Mouse (Mus musculus) intestine, postnatal 0 days (tissue): ENCODE results near the gene Tmtc3. TPM values are rescaled to one million over a fixed set of nuclear protein-coding genes. Genes with fewer than 3 reads are reported as not detected.
A peak's percentile ranks its signal among the peaks of the same experiment; 100 is the strongest.

Source experiments
- ATAC-seq: fragments of 200-750 bp; cut with Nextera tagmentation; 2 replicates; pipeline ENCODE4 v1.8.0; 2017; ENCODE audit warnings: mild to moderate bottlenecking, moderate TSS enrichment, moderate library complexity
- H3K27ac ChIP-seq: fragments of 300-500 bp; sonication (generic); 2 replicates; pipeline ENCODE4 v1.5.1; 2014; ENCODE audit warnings: mild to moderate bottlenecking, low read depth, low read length, moderate library complexity
- H3K27me3 ChIP-seq: fragments of 300-500 bp; sonication (generic); replicated peaks from 2 replicates; pipeline ENCODE4 v1.6.1; 2014; ENCODE audit warnings: low read length, mixed read lengths; ENCODE audit not compliant: control insufficient read depth, insufficient read depth
- H3K36me3 ChIP-seq: fragments of 300-500 bp; sonication (generic); 2 replicates; pipeline ENCODE4 v1.6.1; 2014; ENCODE audit warnings: mild to moderate bottlenecking, moderate library complexity; ENCODE audit not compliant: control insufficient read depth, insufficient read depth
- H3K4me1 ChIP-seq: fragments of 300-500 bp; sonication (generic); replicated peaks from 2 replicates; pipeline ENCODE4 v1.6.1; 2014; ENCODE audit warnings: antibody characterized with exemption, low read length, mixed read lengths; ENCODE audit not compliant: control insufficient read depth, insufficient read depth
- H3K4me2 ChIP-seq: fragments of 300-500 bp; sonication (generic); replicated peaks from 2 replicates; pipeline ENCODE4 v1.6.1; 2014; ENCODE audit warnings: low read depth, mild to moderate bottlenecking, moderate library complexity
- H3K4me3 ChIP-seq: fragments of 300-500 bp; sonication (generic); 2 replicates; pipeline ENCODE4 v1.5.1; 2014; ENCODE audit warnings: low read depth, low read length
- H3K9ac ChIP-seq: fragments of 300-500 bp; sonication (generic); 2 replicates; pipeline ENCODE4 v1.6.1; 2014; ENCODE audit warnings: mild to moderate bottlenecking, low read depth, low read length
- H3K9me3 ChIP-seq: fragments of 300-500 bp; sonication (generic); 2 replicates; pipeline ENCODE4 v1.6.1; 2016; ENCODE audit warnings: mixed run types; ENCODE audit not compliant: control insufficient read depth
- CTCF ChIP-seq: sonication (generic); IDR thresholded peaks from 2 replicates; pipeline ENCODE4 v1.5.1; 2016; ENCODE audit warnings: low read depth, mild to moderate bottlenecking, control low read depth, antibody characterized with exemption, moderate library complexity
- WGBS: fragments of 180-500 bp; shearing (Covaris S2); extraction: QIAGEN DNeasy Blood & Tissue Kit; methylation state at CpG from one replicate; pipeline ENCODE4 v1.1.7; 2014; 5-methylcytosine and 5-hydroxymethylcytosine counted together
- polyA plus RNA-seq: library from polyadenylated mRNA; unstranded; fragments of >200 nt; fragmentation: Nextera tagmentation; extraction: Ambion mirVana; gene quantifications from 2 replicates; pipeline ENCODE4 v1.2.1, GENCODE M21; 2015

The Tmtc3 gene
- polyA plus RNA-seq, 1 experiment from 2014 or later, result 4.5 TPM

DNA sequence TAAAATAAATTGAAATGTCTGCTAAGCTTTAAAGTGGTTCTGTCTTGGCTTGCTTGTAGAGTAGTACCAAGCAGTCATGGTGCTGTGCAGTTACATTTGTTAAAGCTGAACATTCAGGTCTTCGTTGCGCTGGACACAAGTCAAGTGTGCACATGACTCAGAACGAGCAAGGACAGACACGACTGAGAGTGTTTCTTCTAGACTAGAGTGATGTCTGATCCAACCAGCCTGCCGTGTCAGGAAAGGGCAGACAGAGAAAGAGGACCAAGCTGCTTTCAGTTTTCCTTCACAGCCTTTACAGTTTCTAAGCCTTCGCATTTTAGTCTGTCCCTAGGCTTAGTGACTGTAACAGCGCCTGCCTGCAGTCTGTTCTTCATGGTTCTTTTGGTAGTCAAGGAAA is 4.8 kb upstream of the Tmtc3 start:
- TF ChIP-seq CTCF, result no peak
- Histone ChIP-seq H3K27ac (no peak overlapping the region), H3K4me1 (no peaks in the 10 kb centered on the region), H3K36me3 (peaks cover 11% of the 10 kb centered on the region), H3K9ac (no peak overlapping the region), H3K4me2 (no peak overlapping the region), H3K9me3 (no peaks in the 10 kb centered on the region), H3K27me3 (no peaks in the 10 kb centered on the region), H3K4me3 (no peak overlapping the region)
- WGBS, result 88% methylated on average over 7 of the region's 7 CpGs
- ATAC-seq, result no peak

DNA sequence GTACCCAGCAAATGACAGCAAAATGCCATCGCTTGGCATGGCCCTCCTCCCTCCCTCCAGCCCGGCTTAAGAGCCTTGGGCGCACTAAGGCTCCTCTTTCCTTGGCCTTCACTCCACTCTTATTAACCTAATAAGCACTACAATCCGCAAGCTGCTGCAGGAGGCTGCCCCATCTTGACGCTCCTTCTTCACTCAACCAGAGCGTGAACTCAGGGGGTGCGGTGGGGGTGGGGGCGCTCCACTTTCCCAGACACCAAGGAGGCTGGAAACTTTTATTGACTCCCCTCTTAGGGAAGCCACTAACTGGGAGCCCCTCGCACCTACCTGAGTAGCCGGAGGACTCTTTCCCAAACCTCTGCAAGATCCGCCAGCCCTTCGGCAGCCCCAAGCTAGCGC is 451 bp downstream of the Tmtc3 start:
- no peak for TF ChIP-seq CTCF
- peak overlapping the region; percentile 62 for H3K27ac ChIP-seq
- H3K9me3 ChIP-seq, result no peaks in the 10 kb centered on the region
- no peaks in the 10 kb centered on the region for H3K36me3 ChIP-seq
- H3K4me2 ChIP-seq, result peak overlapping the region; percentile 93
- ATAC-seq, result peak; percentile 18; the same call in 1 of the 2 replicates
- H3K9ac ChIP-seq, result peak overlapping the region; percentile 78
- peak overlapping the region; percentile 87 for H3K4me3 ChIP-seq
- H3K4me1 ChIP-seq, result no peaks in the 10 kb centered on the region
- WGBS, result under 1% methylated on average over 13 of the region's 13 CpGs
- H3K27me3 ChIP-seq, result no peaks in the 10 kb centered on the region

DNA sequence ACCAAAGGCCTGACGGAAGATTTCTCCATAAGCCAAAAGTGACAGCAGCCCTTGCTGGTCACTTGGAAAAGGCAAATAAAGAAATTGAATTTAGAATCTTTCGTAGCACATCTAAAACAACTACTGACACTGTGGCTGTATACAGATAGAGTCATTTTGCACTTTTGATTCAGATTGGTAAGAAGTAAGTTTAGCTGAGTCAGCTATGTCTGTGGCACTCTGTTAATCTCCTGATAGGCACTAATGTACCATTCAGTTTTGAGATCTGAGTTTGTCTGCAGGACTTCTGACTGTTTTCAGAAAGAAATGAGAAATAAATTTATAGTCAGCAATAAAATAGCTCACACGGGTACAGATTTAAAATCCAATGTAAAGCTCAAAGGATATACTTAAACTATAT is 7.6 kb downstream of the Tmtc3 start:
- no peak overlapping the region for H3K9ac ChIP-seq
- no peak for ATAC-seq
- H3K27ac ChIP-seq, result no peak overlapping the region
- 92% methylated on average over 3 of the region's 3 CpGs for WGBS
- no peaks in the 10 kb centered on the region for H3K9me3 ChIP-seq
- H3K27me3 ChIP-seq, result no peaks in the 10 kb centered on the region
- no peaks in the 10 kb centered on the region for H3K4me1 ChIP-seq
- peaks cover 17% of the 10 kb centered on the region for H3K36me3 ChIP-seq
- TF ChIP-seq CTCF, result no peak
- H3K4me3 ChIP-seq, result no peak overlapping the region
- H3K4me2 ChIP-seq, result no peak overlapping the region

DNA sequence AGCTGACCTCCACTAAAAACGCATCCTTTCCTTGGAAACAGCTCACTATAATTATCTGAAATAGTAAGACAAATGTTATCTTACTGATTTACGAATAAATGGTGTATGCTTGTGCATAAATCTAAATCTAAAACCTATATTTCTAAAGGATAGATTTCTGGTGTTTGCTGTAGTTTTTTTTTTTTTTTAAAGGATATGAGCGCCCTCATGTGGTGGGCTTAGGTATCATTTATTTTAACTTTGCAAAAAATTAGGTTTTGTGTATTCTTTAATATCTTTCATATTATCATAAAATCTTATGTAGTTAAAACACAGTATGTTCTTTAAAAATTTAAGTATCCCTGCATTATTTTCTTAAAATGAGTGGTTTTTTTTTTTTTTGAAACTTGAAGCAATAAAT is 12.1 kb downstream of the Tmtc3 start:
- H3K4me3 ChIP-seq, result no peak overlapping the region
- H3K27ac ChIP-seq, result no peak overlapping the region
- 52% methylated on average over 3 of the region's 3 CpGs for WGBS
- peaks cover 21% of the 10 kb centered on the region for H3K36me3 ChIP-seq
- H3K9me3 ChIP-seq, result no peaks in the 10 kb centered on the region
- H3K4me2 ChIP-seq, result no peak overlapping the region
- no peak for ATAC-seq
- peak; percentile 54 for TF ChIP-seq CTCF
- H3K27me3 ChIP-seq, result no peaks in the 10 kb centered on the region
- no peak overlapping the region for H3K9ac ChIP-seq
- H3K4me1 ChIP-seq, result no peaks in the 10 kb centered on the region

DNA sequence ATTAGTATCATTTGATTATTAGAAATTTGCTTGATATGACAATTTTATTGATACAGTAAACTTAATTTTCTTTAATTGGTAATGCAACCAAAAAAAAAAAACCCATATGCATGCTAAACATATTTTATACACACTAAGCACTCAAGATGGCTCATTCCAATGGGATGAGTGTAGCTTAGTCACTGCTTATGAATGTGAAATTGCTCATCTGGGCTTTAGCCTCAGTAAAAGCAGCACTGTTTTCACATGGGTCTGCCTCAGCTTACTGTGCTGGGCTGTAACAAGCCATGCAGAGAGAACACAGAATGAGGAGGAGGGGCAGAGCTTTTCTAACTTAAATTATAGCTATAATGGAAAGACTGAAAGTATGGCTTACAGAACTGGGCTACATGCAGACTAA is 26.6 kb downstream of the Tmtc3 start:
- H3K4me3 ChIP-seq, result no peak overlapping the region
- H3K27ac ChIP-seq, result no peak overlapping the region
- no peak overlapping the region for H3K4me2 ChIP-seq
- no peak for ATAC-seq
- H3K36me3 ChIP-seq, result peaks cover 15% of the 10 kb centered on the region; the same call in 1 of the 2 replicates
- no peaks in the 10 kb centered on the region for H3K9me3 ChIP-seq
- H3K9ac ChIP-seq, result no peak overlapping the region
- no peak for TF ChIP-seq CTCF
- no peaks in the 10 kb centered on the region for H3K4me1 ChIP-seq
- no peaks in the 10 kb centered on the region for H3K27me3 ChIP-seq

DNA sequence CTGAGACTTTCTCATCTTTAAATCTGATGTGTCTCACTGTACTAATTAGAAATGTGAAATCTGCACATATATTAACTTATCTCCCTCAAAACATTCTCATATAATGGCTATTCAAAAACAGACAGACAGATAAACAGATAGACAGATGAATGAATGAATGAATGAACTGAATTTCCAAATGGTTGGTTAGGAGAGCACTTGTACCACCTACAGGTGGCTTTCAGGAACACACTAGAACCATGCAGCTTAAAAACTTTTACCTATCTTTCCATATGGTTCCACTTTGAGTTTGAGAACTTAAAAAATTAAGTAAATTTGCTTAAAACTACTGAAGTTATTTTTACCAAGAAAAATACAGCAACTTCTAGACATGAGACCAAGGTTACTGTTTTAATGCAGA is 37.8 kb downstream of the Tmtc3 start:
- Histone ChIP-seq H3K9me3 (no peaks in the 10 kb centered on the region), H3K4me1 (no peaks in the 10 kb centered on the region), H3K27ac (no peak overlapping the region), H3K36me3 (peaks cover 4% of the 10 kb centered on the region; the same call in 1 of the 2 replicates), H3K9ac (no peak overlapping the region), H3K27me3 (no peaks in the 10 kb centered on the region), H3K4me2 (no peak overlapping the region), H3K4me3 (no peak overlapping the region)
- no peak for ATAC-seq
- TF ChIP-seq CTCF, result peak; percentile 54

DNA sequence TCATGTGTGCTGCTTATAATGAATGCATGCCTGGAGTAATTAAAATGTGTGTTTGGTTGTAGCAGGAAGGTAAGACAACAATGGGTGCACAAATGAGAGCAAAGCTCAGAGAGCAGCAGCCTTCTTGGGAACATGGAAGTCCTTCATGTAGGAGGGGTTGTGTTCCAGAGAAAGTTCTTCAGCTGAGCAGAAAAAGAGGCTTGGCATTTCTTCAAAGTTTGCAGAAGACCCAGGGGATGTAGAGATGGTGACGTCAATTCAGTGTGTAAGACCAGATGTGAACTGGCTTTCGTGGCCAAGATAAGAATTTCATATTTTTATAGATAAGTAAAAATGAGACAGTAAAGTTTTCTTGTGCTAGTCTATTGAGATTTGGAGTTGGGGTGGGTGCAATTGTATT is 59.6 kb downstream of the Tmtc3 start:
- WGBS, result 73% methylated on average over 2 of the region's 2 CpGs
- ATAC-seq, result no peak
- no peaks in the 10 kb centered on the region for H3K4me1 ChIP-seq
- no peak for TF ChIP-seq CTCF
- no peak overlapping the region for H3K4me2 ChIP-seq
- no peak overlapping the region for H3K4me3 ChIP-seq
- no peak overlapping the region for H3K27ac ChIP-seq
- H3K36me3 ChIP-seq, result no peaks in the 10 kb centered on the region
- H3K9me3 ChIP-seq, result no peaks in the 10 kb centered on the region
- no peaks in the 10 kb centered on the region for H3K27me3 ChIP-seq
- no peak overlapping the region for H3K9ac ChIP-seq
